ENCODE assay signal across 23 mouse cellular contexts in the genomic region with DNA sequence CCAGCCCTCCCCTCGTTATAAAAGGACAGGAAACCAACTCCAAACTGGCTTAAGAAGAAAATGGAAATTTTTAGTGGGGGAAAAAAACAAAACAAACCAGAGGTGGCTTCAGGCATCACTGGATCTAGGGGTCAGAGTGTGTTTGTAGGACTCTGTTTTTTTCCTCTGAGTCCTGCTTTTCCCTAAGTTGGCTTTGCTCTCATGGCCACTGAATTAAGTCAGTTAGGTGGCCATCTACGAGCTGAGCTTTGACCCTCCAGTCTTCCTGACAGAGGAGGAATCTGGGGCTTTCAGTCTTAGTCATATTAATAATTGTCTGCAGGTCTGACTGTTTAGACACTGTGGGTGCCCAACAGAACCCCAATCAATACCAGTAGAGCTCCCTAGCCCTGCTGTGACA. TPM values are rescaled to one million over a fixed set of nuclear protein-coding genes. Genes with fewer than 3 reads are reported as not detected.
DNase-seq lines count a peak whose midpoint lies in the region; ATAC-seq and TF ChIP-seq lines count a peak whose summit lies in the region.
"Had no signal": no experiment of that assay in that cellular context is flagged by ENCODE, and none has a peak within 500 bp of the region (broad histone marks: within the 10 kb centered on the region; RNA-seq: fewer than 3 reads in every experiment).

No protein-coding gene starts in this region.

- H3K4me2 ChIP-seq in liver, embryonic 13.5 days, result no peak overlapping the region
- no peak overlapping the region for H3K4me2 ChIP-seq in liver, postnatal 0 days (ENCODE audit: low read depth, low read length)
- H3K4me2 ChIP-seq: embryonic facial prominence, embryonic 13.5 days; embryonic facial prominence, embryonic 15.5 days; forebrain, embryonic 12.5 days had no signal

- DNase-seq in kidney, adult 9 months, result peak; percentile 62
- no peak for DNase-seq in kidney, adult 11 months
- no peak for DNase-seq in liver, embryonic 13.5 days
- DNase-seq in liver, postnatal 0 days, result no peak
- peak; percentile 18 for DNase-seq in testis, postnatal 10 days (ENCODE audit: low spot score)
- DNase-seq in testis, postnatal 14 days (ENCODE audit: low spot score), result no peak
- DNase-seq: adrenal gland, adult 2 months; adrenal gland, postnatal 10 days; adrenal gland, postnatal 25 days; cerebellum, adult 11 months; cerebellum, adult 18-20 months; cerebellum, adult 8-10 months; cerebellum, adult 9-11 months; cerebellum, postnatal 14 days; cerebellum, postnatal 36 days; embryo, embryonic 11 days had no signal

- TF ChIP-seq CTCF in liver, postnatal 0 days (IDR thresholded peaks at IDR 0.05; ENCODE audit: low read depth), result no peak

- no peak for ATAC-seq in liver, embryonic 13.5 days (ENCODE audit: low read depth)
- no peak for ATAC-seq in liver, postnatal 0 days
- ATAC-seq: forebrain, embryonic 14.5 days had no signal

- H3K4me1 ChIP-seq in liver, embryonic 13.5 days (replicated peaks), result peaks cover 54% of the 10 kb centered on the region
- H3K4me1 ChIP-seq in liver, postnatal 0 days (ENCODE audit: insufficient read depth), result peaks cover 12% of the 10 kb centered on the region
- H3K4me1 ChIP-seq: embryonic facial prominence, embryonic 15.5 days; forebrain, embryonic 12.5 days had no signal

- H3K27me3 ChIP-seq in liver, embryonic 13.5 days, result no peaks in the 10 kb centered on the region
- H3K27me3 ChIP-seq in liver, postnatal 0 days (ENCODE audit: insufficient read depth, low read length), result no peaks in the 10 kb centered on the region
- H3K27me3 ChIP-seq: embryonic facial prominence, embryonic 13.5 days; embryonic facial prominence, embryonic 15.5 days; forebrain, embryonic 12.5 days had no signal

- peaks cover 68% of the 10 kb centered on the region for H3K36me3 ChIP-seq in liver, embryonic 13.5 days
- H3K36me3 ChIP-seq in liver, postnatal 0 days (replicated peaks; ENCODE audit: insufficient read depth, low read length), result peaks cover 21% of the 10 kb centered on the region
- H3K36me3 ChIP-seq: forebrain, embryonic 12.5 days had no signal

- TF ChIP-seq EP300 in liver, postnatal 0 days (IDR thresholded peaks at IDR 0.05; ENCODE audit: low read depth), result no peak

- no peak overlapping the region for H3K4me3 ChIP-seq in liver, embryonic 13.5 days (replicated peaks)
- H3K4me3 ChIP-seq in liver, postnatal 0 days (ENCODE audit: low read depth, low read length), result no peak overlapping the region
- H3K4me3 ChIP-seq: embryonic facial prominence, embryonic 13.5 days; embryonic facial prominence, embryonic 15.5 days; erythroblast, embryonic 14.5 days; forebrain, embryonic 10.5 days; forebrain, embryonic 12.5 days had no signal

- no peak overlapping the region for H3K9ac ChIP-seq in liver, embryonic 13.5 days
- no peak overlapping the region for H3K9ac ChIP-seq in liver, postnatal 0 days (replicated peaks)
- H3K9ac ChIP-seq: embryonic facial prominence, embryonic 13.5 days; embryonic facial prominence, embryonic 15.5 days; forebrain, embryonic 12.5 days had no signal

- H3K9me3 ChIP-seq in liver, embryonic 13.5 days (replicated peaks), result no peaks in the 10 kb centered on the region
- no peaks in the 10 kb centered on the region for H3K9me3 ChIP-seq in liver, postnatal 0 days (ENCODE audit: low read length)
- H3K9me3 ChIP-seq: embryonic facial prominence, embryonic 13.5 days; embryonic facial prominence, embryonic 15.5 days; forebrain, embryonic 10.5 days; forebrain, embryonic 12.5 days had no signal

- peak overlapping the region; percentile 67 for H3K27ac ChIP-seq in liver, embryonic 13.5 days
- no peak overlapping the region for H3K27ac ChIP-seq in liver, postnatal 0 days (ENCODE audit: low read depth)
- H3K27ac ChIP-seq: embryonic facial prominence, embryonic 13.5 days; embryonic facial prominence, embryonic 15.5 days; forebrain, embryonic 10.5 days; forebrain, embryonic 12.5 days had no signal

- 70% methylated on average over 2 of the region's 2 CpGs for WGBS in liver, embryonic 13.5 days (ENCODE audit: insufficient replicate concordance)
- WGBS in liver, postnatal 0 days (ENCODE audit: insufficient replicate concordance), result 79% methylated on average over 2 of the region's 2 CpGs

RNA-seq across cellular contexts. Expression of a gene that starts 30.3 kb away (rescaled TPM):
- polyA plus RNA-seq in liver, embryonic 13.5 days (2015; fragmentation: Nextera tagmentation; extraction: Ambion mirVana), result 23.0 and 24.2 TPM in 2 replicates
- 12.0 and 12.8 TPM in 2 replicates for polyA plus RNA-seq in liver, postnatal 0 days (2015; fragmentation: Nextera tagmentation; extraction: Ambion mirVana)

RNA-seq across cellular contexts. Expression of a gene that starts 34.0 kb away (rescaled TPM):
- polyA plus RNA-seq in liver, embryonic 13.5 days (2015; fragmentation: Nextera tagmentation; extraction: Ambion mirVana), result 2.5 and 3.4 TPM in 2 replicates
- polyA plus RNA-seq in liver, postnatal 0 days (2015; fragmentation: Nextera tagmentation; extraction: Ambion mirVana), result 2.1 and 2.4 TPM in 2 replicates

RNA-seq across cellular contexts. Expression of a gene that starts 43.5 kb away (rescaled TPM):
- 3.4 and 3.8 TPM in 2 replicates for polyA plus RNA-seq in liver, embryonic 13.5 days (2015; fragmentation: Nextera tagmentation; extraction: Ambion mirVana)
- 3.6 and 4.3 TPM in 2 replicates for polyA plus RNA-seq in liver, postnatal 0 days (2015; fragmentation: Nextera tagmentation; extraction: Ambion mirVana)

RNA-seq across cellular contexts. Expression of a gene that starts 51.7 kb away (rescaled TPM):
- not detected in 2 replicates for polyA plus RNA-seq in liver, embryonic 13.5 days (2015; fragmentation: Nextera tagmentation; extraction: Ambion mirVana)
- polyA plus RNA-seq in liver, postnatal 0 days (2015; fragmentation: Nextera tagmentation; extraction: Ambion mirVana), result not detected in 2 replicates
- polyA plus RNA-seq: adrenal gland, adult 2 months; C2C12; embryonic facial prominence, embryonic 13.5 days; erythroblast, embryonic 14.5 days had no signal

Comparison
In these comparisons a context has a peak if more than half of its experiments do, and no peak if none do; other contexts are left out.
1. DNase-seq: peak in kidney, adult 9 months (single experiment) and testis, postnatal 10 days (single experiment); none in kidney, adult 11 months (single experiment), liver, embryonic 13.5 days (single experiment), liver, postnatal 0 days (single experiment) and testis, postnatal 14 days (single experiment).